Mouse (Mus musculus): ENCODE results near the gene Ubl4b. TPM values are rescaled to one million over a fixed set of nuclear protein-coding genes. Genes with fewer than 3 reads are reported as not detected.
A peak's percentile ranks its signal among the peaks of the same experiment; 100 is the strongest.

Gene Ubl4b
- polyA plus RNA-seq, 1 experiment from 2014 or later = not detected

DNA sequence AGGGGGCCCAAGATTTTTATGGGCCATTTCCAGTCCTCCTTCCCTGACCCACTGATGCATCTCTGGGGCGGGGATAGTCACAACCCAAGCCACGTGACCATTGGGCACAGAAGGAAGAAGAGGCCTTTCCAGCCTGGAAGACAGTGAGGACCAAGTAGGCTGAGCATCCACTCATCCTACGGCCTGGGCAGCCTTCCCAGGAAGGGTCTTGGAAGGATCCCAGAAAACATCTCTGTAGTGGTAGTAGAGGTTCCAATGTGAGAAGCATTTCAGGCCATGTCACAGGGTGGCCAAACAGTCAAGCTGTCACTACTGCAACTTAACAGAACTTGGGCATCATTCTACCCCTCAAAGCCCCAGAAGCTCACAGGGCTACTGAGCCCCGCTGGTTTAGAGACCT lies 7.7 kb upstream of the Ubl4b start:
- WGBS = 77% methylated on average over 4 of the region's 4 CpGs
- no peak for ATAC-seq (ENCODE audit: low FRiP score, low read depth)

GRCm38 (mm10) chr3:107562104-107562503 lies 7.2 kb upstream of the Ubl4b start:
- no peaks in the 10 kb centered on the region for H3K4me1 ChIP-seq (replicated peaks)
- no peaks in the 10 kb centered on the region for H3K9me3 ChIP-seq
- H3K4me2 ChIP-seq = no peak overlapping the region
- WGBS = 78% methylated on average over 2 of the region's 2 CpGs
- H3K4me3 ChIP-seq = no peak overlapping the region
- H3K9ac ChIP-seq = no peak overlapping the region
- H3K27me3 ChIP-seq = no peaks in the 10 kb centered on the region
- ATAC-seq (ENCODE audit: low FRiP score, low read depth) = no peak
- H3K36me3 ChIP-seq = no peaks in the 10 kb centered on the region
- no peak overlapping the region for H3K27ac ChIP-seq (replicated peaks)

More for the DNA sequence above, 7.7 kb upstream of the Ubl4b start:
- H3K36me3 ChIP-seq = no peaks in the 10 kb centered on the region
- H3K9ac ChIP-seq = no peak overlapping the region
- no peak overlapping the region for H3K4me3 ChIP-seq
- H3K4me1 ChIP-seq (replicated peaks) = no peaks in the 10 kb centered on the region
- H3K27ac ChIP-seq (replicated peaks) = no peak overlapping the region
- no peaks in the 10 kb centered on the region for H3K27me3 ChIP-seq
- H3K9me3 ChIP-seq = no peaks in the 10 kb centered on the region
- no peak overlapping the region for H3K4me2 ChIP-seq

GRCm38 (mm10) chr3:107559183-107559582 lies 4.3 kb upstream of the Ubl4b start:
- H3K4me1 ChIP-seq (replicated peaks) = 0 out of 2 replicates have a peak, but pooled peaks cover 4% of the 10 kb centered on the region
- no peak overlapping the region for H3K4me2 ChIP-seq
- ATAC-seq (ENCODE audit: low FRiP score, low read depth) = peak; percentile 68
- no peaks in the 10 kb centered on the region for H3K9me3 ChIP-seq
- H3K27me3 ChIP-seq = no peaks in the 10 kb centered on the region
- no peak overlapping the region for H3K4me3 ChIP-seq
- H3K36me3 ChIP-seq = no peaks in the 10 kb centered on the region
- 8% methylated on average over 3 of the region's 3 CpGs for WGBS
- no peak overlapping the region for H3K27ac ChIP-seq (replicated peaks)
- no peak overlapping the region for H3K9ac ChIP-seq

DNA sequence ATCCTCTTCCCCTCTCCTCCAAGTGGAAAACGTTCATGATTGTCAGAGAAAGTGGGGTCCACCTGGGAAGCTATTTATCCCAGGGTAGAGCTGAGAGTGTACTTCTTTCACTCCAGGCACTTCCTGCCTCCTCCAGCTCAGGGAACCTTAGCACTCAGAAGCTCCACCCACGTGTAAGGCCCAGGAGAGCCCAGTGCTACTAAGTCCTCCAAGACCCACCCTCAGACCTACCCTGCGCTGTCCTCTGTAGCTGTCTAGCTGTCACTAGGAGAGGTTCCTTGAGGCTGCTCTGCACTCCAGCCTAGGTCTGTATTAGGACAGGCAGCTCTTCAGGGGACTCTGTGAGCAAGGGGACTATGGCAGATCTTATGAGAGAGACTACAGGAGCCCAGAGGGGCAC lies 3.9 kb upstream of the Ubl4b start:
- Histone ChIP-seq H3K4me3 (no peak overlapping the region), H3K27ac (replicated peaks) (no peak overlapping the region), H3K4me1 (replicated peaks) (0 out of 2 replicates have a peak, but pooled peaks cover 4% of the 10 kb centered on the region), H3K36me3 (no peaks in the 10 kb centered on the region), H3K9me3 (no peaks in the 10 kb centered on the region), H3K27me3 (no peaks in the 10 kb centered on the region), H3K4me2 (no peak overlapping the region), H3K9ac (no peak overlapping the region)
- 37% methylated on average over 3 of the region's 3 CpGs for WGBS
- ATAC-seq (ENCODE audit: low FRiP score, low read depth) = no peak

GRCm38 (mm10) chr3:107550409-107551049 lies 4.3 kb downstream of the Ubl4b start:
- 73% methylated on average over 17 of the region's 17 CpGs for WGBS
- no peaks in the 10 kb centered on the region for H3K27me3 ChIP-seq

GRCm38 (mm10) chr3:107546956-107547355 lies 7.9 kb downstream of the Ubl4b start:
- Histone ChIP-seq H3K9ac (no peak overlapping the region), H3K27ac (replicated peaks) (0 out of 2 replicates have a peak overlapping the region, but pooled peaks have one; percentile 5), H3K4me2 (no peak overlapping the region), H3K4me1 (replicated peaks) (peaks cover 11% of the 10 kb centered on the region; the same call in 1 of the 2 replicates), H3K4me3 (no peak overlapping the region), H3K36me3 (no peaks in the 10 kb centered on the region), H3K27me3 (no peaks in the 10 kb centered on the region), H3K9me3 (no peaks in the 10 kb centered on the region)
- peak; percentile 78 for ATAC-seq (ENCODE audit: low FRiP score, low read depth)
- 44% methylated on average over 2 of the region's 2 CpGs for WGBS

More at GRCm38 (mm10) chr3:107550409-107551049, 4.3 kb downstream of the Ubl4b start:
- H3K9me3 ChIP-seq = no peaks in the 10 kb centered on the region
- no peak overlapping the region for H3K27ac ChIP-seq (replicated peaks)
- H3K4me2 ChIP-seq = no peak overlapping the region
- ATAC-seq (ENCODE audit: low FRiP score, low read depth) = no peak; the same call in 1 of the 2 replicates
- H3K4me1 ChIP-seq (replicated peaks) = peaks cover 22% of the 10 kb centered on the region
- no peak overlapping the region for H3K4me3 ChIP-seq
- H3K9ac ChIP-seq = no peak overlapping the region
- no peaks in the 10 kb centered on the region for H3K36me3 ChIP-seq

DNA sequence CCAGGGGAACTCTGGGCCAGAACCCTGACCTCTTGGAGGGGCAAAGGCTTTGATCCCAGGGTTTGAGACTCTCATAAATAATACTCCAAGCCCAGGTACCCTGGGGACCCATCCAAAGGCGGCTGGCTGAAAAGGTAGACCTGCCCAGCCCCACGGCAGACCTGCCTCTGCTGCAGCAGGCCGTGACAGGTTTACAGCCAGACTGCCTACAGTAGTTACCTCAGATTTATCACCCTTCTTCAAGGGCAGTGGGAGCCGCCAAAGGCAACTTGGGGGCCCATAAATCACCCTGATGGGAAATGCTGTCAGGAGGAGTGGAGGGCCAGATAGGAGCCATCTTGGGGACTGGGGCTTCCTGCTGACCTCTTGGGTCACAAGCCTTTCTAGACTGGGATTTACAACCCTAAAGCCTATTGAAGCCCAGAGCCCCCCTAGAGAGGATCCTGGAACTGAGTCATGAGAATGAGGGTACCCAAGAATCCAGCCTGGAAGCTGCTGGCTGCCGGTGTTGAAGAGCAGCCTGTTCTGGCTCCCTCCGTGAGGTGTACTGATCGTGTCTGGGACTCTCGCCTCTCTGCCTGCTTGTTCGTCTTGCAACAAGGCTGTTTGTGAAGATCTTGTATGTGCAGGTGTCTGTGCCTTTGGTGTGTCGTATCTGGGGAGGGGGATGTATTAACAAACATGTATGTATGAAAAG lies 9.0 kb downstream of the Ubl4b start:
- no peak overlapping the region for H3K27ac ChIP-seq (replicated peaks)
- no peak for ATAC-seq (ENCODE audit: low FRiP score, low read depth)

DNA sequence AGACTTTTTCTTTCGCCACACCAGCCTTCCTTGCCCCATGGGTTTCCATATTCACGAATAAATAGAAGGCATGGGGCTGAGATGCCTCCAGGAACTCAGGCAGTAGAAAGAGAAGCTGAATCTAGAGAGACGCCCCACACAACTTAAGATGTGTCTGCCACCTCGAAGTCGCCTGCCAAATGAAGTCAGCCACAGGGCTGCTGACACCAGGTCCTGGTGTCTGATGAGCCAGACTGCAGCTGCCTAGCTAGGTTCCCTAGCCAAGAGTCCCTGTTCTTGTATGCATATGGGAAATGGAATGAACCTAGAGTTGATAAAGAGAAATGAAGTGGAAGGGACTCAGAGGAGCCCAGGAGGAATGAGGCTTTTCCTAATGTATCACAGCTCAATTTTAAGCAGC lies 9.6 kb downstream of the Ubl4b start:
- 70% methylated on average over 5 of the region's 5 CpGs for WGBS
- ATAC-seq (ENCODE audit: low FRiP score, low read depth) = no peak
- Histone ChIP-seq H3K4me1 (replicated peaks) (peaks cover 11% of the 10 kb centered on the region; the same call in 1 of the 2 replicates), H3K27me3 (no peaks in the 10 kb centered on the region), H3K27ac (replicated peaks) (no peak overlapping the region), H3K4me3 (no peak overlapping the region), H3K4me2 (no peak overlapping the region), H3K9ac (no peak overlapping the region), H3K9me3 (no peaks in the 10 kb centered on the region), H3K36me3 (no peaks in the 10 kb centered on the region)

More for the DNA sequence above, 9.0 kb downstream of the Ubl4b start:
- Histone ChIP-seq H3K9me3 (no peaks in the 10 kb centered on the region), H3K4me2 (no peak overlapping the region), H3K4me3 (no peak overlapping the region), H3K27me3 (no peaks in the 10 kb centered on the region), H3K9ac (no peak overlapping the region), H3K36me3 (no peaks in the 10 kb centered on the region), H3K4me1 (replicated peaks) (peaks cover 11% of the 10 kb centered on the region; the same call in 1 of the 2 replicates)
- 56% methylated on average over 10 of the region's 10 CpGs for WGBS

- H3K27me3 ChIP-seq = no peaks in the 10 kb centered on the region
- H3K4me2 ChIP-seq = no peak overlapping the region
- no peak overlapping the region for H3K4me3 ChIP-seq
- WGBS = 80% methylated on average over 8 of the region's 8 CpGs
- no peaks in the 10 kb centered on the region for H3K9me3 ChIP-seq
- no peak overlapping the region for H3K9ac ChIP-seq
- no peak overlapping the region for H3K27ac ChIP-seq (replicated peaks)
- peaks cover 7% of the 10 kb centered on the region; the same call in 1 of the 2 replicates for H3K4me1 ChIP-seq (replicated peaks)
- ATAC-seq (ENCODE audit: low FRiP score, low read depth) = no peak
- H3K36me3 ChIP-seq = no peaks in the 10 kb centered on the region
Measured at GRCm38 (mm10) chr3:107543158-107544080, 11.5 kb downstream of the Ubl4b start.

DNA sequence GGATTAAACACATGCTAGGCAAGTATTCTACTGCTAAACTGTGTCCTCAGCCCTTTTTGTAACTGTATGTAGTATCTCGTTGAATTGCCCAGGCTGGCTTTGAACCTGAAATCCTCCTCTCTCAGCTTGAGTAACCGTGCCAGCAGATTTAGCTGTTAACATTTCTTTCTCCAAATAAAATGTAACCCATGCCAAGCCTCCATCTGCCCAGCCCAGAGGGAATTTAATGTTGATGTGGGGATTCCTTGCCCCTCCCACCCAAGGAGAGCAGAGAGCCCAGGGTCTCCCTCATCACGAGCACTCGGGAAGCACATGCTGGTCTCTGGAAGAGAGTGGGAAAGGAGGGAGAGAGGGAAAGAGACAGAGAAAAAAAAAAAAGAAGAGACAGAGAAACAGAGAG lies 12.3 kb downstream of the Ubl4b start:
- H3K27me3 ChIP-seq = no peaks in the 10 kb centered on the region
- H3K9ac ChIP-seq = no peak overlapping the region
- H3K27ac ChIP-seq (replicated peaks) = no peak overlapping the region
- no peaks in the 10 kb centered on the region for H3K9me3 ChIP-seq
- no peak for ATAC-seq (ENCODE audit: low FRiP score, low read depth)
- WGBS = 59% methylated on average over 4 of the region's 4 CpGs
- no peak overlapping the region for H3K4me3 ChIP-seq
- no peak overlapping the region for H3K4me2 ChIP-seq
- H3K4me1 ChIP-seq (replicated peaks) = peaks cover 7% of the 10 kb centered on the region
- H3K36me3 ChIP-seq = no peaks in the 10 kb centered on the region

GRCm38 (mm10) chr3:107537504-107537889 lies 17.4 kb downstream of the Ubl4b start:
- ATAC-seq (ENCODE audit: low FRiP score, low read depth) = no peak
- no peak overlapping the region; the same call in 1 of the 2 replicates for H3K4me3 ChIP-seq
- 35% methylated on average over 8 of the region's 8 CpGs for WGBS
- H3K4me1 ChIP-seq (replicated peaks) = peaks cover 24% of the 10 kb centered on the region
- no peaks in the 10 kb centered on the region for H3K9me3 ChIP-seq
- H3K27me3 ChIP-seq = no peaks in the 10 kb centered on the region
- H3K4me2 ChIP-seq = peak overlapping the region; percentile 56
- peak overlapping the region; percentile 47; the same call in 1 of the 2 replicates for H3K9ac ChIP-seq
- no peaks in the 10 kb centered on the region for H3K36me3 ChIP-seq
- H3K27ac ChIP-seq (replicated peaks) = peak overlapping the region; percentile 88

Data from hindbrain, embryonic 15.5 days (tissue).